Mouse (Mus musculus) kidney, adult 2 months (tissue): ENCODE measurements around the gene Elovl6. TPM values are rescaled to one million over a fixed set of nuclear protein-coding genes. Genes with fewer than 3 reads are reported as not detected.

Experiments used
- DNase-seq: peaks from one replicate; pipeline ENCODE4 v3.0.0; 2021
- H3K27ac ChIP-seq: fragments of 200-500 bp; 2 replicates; pipeline ENCODE4 v1.5.1; 2012; ENCODE audit warnings: low read depth, low read length, control low read depth, inconsistent platforms; ENCODE audit not compliant: insufficient read depth
- H3K27me3 ChIP-seq: fragments of 200-500 bp; replicated peaks from 2 replicates; pipeline ENCODE4 v1.6.1; 2012; ENCODE audit warnings: mild to moderate bottlenecking, moderate library complexity, low read length, inconsistent platforms; ENCODE audit not compliant: control insufficient read depth, insufficient read depth
- H3K36me3 ChIP-seq: fragments of 200-500 bp; 2 replicates; pipeline ENCODE4 v1.6.1; 2012; ENCODE audit warnings: mild to moderate bottlenecking, moderate library complexity, low read length, inconsistent platforms; ENCODE audit not compliant: control insufficient read depth, insufficient read depth
- H3K4me1 ChIP-seq: fragments of 200-500 bp; 2 replicates; pipeline ENCODE4 v1.6.1; 2011; ENCODE audit warnings: low read length; ENCODE audit not compliant: control insufficient read depth, insufficient read depth
- H3K4me3 ChIP-seq: fragments of 200-500 bp; 2 replicates; pipeline ENCODE4 v1.5.1; 2011; ENCODE audit warnings: mild to moderate bottlenecking, low read depth, low read length, control low read depth; ENCODE audit not compliant: insufficient read depth
- CTCF ChIP-seq: fragments of 200-500 bp; conservative IDR thresholded peaks from 2 replicates; pipeline ENCODE4 v1.5.1; 2011; ENCODE audit warnings: low read depth, mild to moderate bottlenecking, control low read depth, low read length, moderate library complexity, mixed read lengths; ENCODE audit not compliant: insufficient read depth, insufficient read length
- POLR2A ChIP-seq: fragments of 200-500 bp; IDR thresholded peaks from one replicate; pipeline ENCODE4 v1.6.1; 2011; ENCODE audit warnings: low read depth, low read length, control low read depth
- WGBS: fragments of 180-500 bp; shearing (Covaris S2); methylation state at CpG from one replicate; pipeline ENCODE4 v1.1.7; 2018; 5-methylcytosine and 5-hydroxymethylcytosine counted together
- polyA plus RNA-seq: library from polyadenylated mRNA; depleted of rRNA; stranded (reverse); fragments of >200 nt; gene quantifications from 2 replicates; pipeline ENCODE4 v1.2.3, GENCODE M21; 2012

The Elovl6 gene
- polyA plus RNA-seq, 1 experiment: 73.0 TPM

DNA sequence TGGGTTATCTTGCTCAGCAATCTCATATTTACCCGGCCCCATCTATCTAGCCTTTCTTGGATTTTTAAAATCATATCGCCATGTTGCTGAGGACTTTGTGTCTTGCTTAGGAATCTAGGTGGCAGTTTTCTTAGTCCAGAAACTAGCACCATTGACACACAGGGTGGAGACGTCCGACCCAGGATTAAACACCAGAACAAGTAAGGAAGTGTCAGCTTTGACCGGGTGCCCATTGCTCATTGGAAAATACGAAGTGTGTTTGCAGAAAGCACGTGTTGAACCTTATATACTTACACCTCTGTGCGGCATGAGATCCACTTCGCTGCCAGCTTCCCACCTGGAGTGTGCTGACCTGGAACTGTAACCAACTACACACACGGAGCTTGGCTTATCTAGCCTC is 57.5 kb downstream of the Elovl6 start:
- WGBS: 88% methylated on average over 10 of the region's 10 CpGs
- Histone ChIP-seq H3K27me3 (no peaks in the 10 kb centered on the region), H3K27ac (no peak overlapping the region), H3K4me3 (no peak overlapping the region), H3K36me3 (no peaks in the 10 kb centered on the region), H3K4me1 (peaks cover 15% of the 10 kb centered on the region; the same call in 1 of the 2 replicates)
- DNase-seq: no peak
- TF ChIP-seq POLR2A (no peak), CTCF (no peak)

GRCm38 (mm10) chr3:129590548-129591226 is 58.5 kb downstream of the Elovl6 start:
- Histone ChIP-seq H3K36me3 (no peaks in the 10 kb centered on the region), H3K27me3 (no peaks in the 10 kb centered on the region), H3K4me1 (peaks cover 15% of the 10 kb centered on the region; the same call in 1 of the 2 replicates), H3K27ac (no peak overlapping the region), H3K4me3 (no peak overlapping the region)
- WGBS: 78% methylated on average over 17 of the region's 17 CpGs
- TF ChIP-seq CTCF (no peak), POLR2A (no peak)
- no peak for DNase-seq

DNA sequence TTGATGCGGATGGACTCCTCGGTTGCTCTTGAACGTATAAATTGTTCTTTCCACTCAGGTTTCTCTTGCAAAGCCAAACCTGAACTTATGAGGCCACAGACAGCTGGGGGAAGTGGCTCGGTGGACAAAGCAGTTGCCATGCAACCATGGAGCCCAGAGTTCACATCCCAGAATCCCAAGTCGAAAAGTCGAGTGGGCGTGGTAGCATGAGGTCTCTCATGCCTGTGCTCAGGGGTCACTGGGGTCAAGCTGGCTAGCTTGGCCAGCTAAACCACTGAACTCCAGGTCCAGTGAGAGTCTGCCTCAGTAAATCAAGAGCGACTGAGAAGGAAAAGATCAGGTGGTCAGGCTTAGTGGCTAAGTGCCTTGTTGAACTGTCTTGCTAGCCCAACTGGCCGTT is 59.1 kb downstream of the Elovl6 start:
- Histone ChIP-seq H3K27ac (no peak overlapping the region), H3K27me3 (no peaks in the 10 kb centered on the region), H3K4me3 (no peak overlapping the region), H3K36me3 (no peaks in the 10 kb centered on the region), H3K4me1 (peaks cover 15% of the 10 kb centered on the region; the same call in 1 of the 2 replicates)
- DNase-seq: peak; percentile 78
- 54% methylated on average over 9 of the region's 9 CpGs for WGBS
- TF ChIP-seq POLR2A: no peak
- TF ChIP-seq CTCF: no peak

DNA sequence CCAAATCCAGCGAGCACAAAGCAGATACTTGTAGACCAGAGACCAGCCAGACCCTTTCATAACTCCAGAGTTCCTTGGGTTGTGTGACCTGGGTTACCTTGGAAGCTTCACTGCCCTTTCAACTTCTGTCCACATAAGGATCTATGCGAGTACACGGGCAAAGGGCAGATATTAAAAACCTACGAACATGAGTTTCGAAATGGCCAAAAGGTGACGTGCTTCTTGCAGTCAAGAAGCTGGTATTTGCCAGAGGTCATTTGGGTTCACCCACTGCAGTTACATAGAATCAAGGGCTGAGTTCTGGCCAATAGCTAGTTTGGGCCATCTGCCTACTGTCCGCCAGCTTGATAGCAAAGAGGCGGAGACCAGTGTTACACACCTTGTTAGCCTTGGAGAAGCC is 59.6 kb downstream of the Elovl6 start:
- no peak overlapping the region for H3K4me3 ChIP-seq
- H3K27ac ChIP-seq: no peak overlapping the region
- TF ChIP-seq CTCF (no peak), POLR2A (no peak)
- peak; percentile 31 for DNase-seq
- peaks cover 15% of the 10 kb centered on the region; the same call in 1 of the 2 replicates for H3K4me1 ChIP-seq
- H3K36me3 ChIP-seq: no peaks in the 10 kb centered on the region
- no peaks in the 10 kb centered on the region for H3K27me3 ChIP-seq
- 71% methylated on average over 8 of the region's 8 CpGs for WGBS

GRCm38 (mm10) chr3:129593001-129593400 is 60.8 kb downstream of the Elovl6 start:
- H3K4me1 ChIP-seq: peaks cover 13% of the 10 kb centered on the region; the same call in 1 of the 2 replicates
- H3K36me3 ChIP-seq: no peaks in the 10 kb centered on the region
- WGBS: 31% methylated on average over 9 of the region's 9 CpGs
- peak; percentile 82 for DNase-seq
- no peak overlapping the region; the same call in 1 of the 2 replicates for H3K27ac ChIP-seq
- TF ChIP-seq POLR2A: no peak
- no peak for TF ChIP-seq CTCF
- no peaks in the 10 kb centered on the region for H3K27me3 ChIP-seq
- H3K4me3 ChIP-seq: no peak overlapping the region

GRCm38 (mm10) chr3:129593735-129594134 is 61.6 kb downstream of the Elovl6 start:
- Histone ChIP-seq H3K4me1 (peaks cover 13% of the 10 kb centered on the region; the same call in 1 of the 2 replicates), H3K27ac (no peak overlapping the region), H3K4me3 (no peak overlapping the region), H3K36me3 (no peaks in the 10 kb centered on the region), H3K27me3 (no peaks in the 10 kb centered on the region)
- TF ChIP-seq CTCF (no peak), POLR2A (no peak)
- WGBS: 89% methylated on average over 3 of the region's 3 CpGs
- DNase-seq: no peak

DNA sequence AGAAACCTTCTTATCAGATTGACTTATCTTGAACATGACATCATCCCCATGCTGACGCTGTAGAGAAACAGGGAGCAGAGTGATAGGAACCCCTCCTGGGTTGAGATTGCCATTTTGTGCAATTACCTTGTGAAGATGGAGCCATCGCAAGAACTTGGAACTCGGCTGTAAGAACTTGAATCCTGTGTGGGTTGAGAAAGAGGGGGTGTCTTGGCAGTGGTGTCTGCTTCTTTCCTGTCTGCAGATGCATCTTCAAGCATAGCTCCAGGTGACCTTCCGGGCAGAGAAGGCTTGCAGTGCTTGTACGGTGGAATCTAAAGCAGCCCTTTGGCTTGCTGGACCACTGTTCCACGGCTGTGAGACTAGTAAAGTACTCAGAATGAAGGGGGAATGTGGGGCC is 63.9 kb downstream of the Elovl6 start:
- Histone ChIP-seq H3K27ac (no peak overlapping the region), H3K27me3 (no peaks in the 10 kb centered on the region), H3K36me3 (no peaks in the 10 kb centered on the region), H3K4me1 (peaks cover 13% of the 10 kb centered on the region; the same call in 1 of the 2 replicates), H3K4me3 (no peak overlapping the region)
- WGBS: 95% methylated on average over 6 of the region's 6 CpGs
- DNase-seq: no peak
- TF ChIP-seq CTCF (no peak), POLR2A (no peak)
